Mouse (Mus musculus) megakaryocyte, adult 5-6 weeks (primary cell): ENCODE data around the gene Lrrc3. TPM values are rescaled to one million over a fixed set of nuclear protein-coding genes. Genes with fewer than 3 reads are reported as not detected.

Experiments used
- ATAC-seq: 2 replicates; pipeline ENCODE4 v1.8.0; 2016; ENCODE audit warnings: mild to moderate bottlenecking, inconsistent platforms; ENCODE audit not compliant: poor library complexity, severe bottlenecking
- total RNA-seq, 2 experiments: library from RNA; stranded (forward) in 1 of 2; stranded (reverse) in 1 of 2; fragments of 153-499, 151-499 nt in 1 of 2; fragments of 221-1000, 200-1000 nt in 1 of 2; gene quantifications; 2 replicates each; pipeline versions ENCODE4 v1.2.3 to v1.2.4; 2015 to 2017

The Lrrc3 gene
- total RNA-seq, 2 experiments from 2014 or later, result 0.07 TPM; not detected in 1

DNA sequence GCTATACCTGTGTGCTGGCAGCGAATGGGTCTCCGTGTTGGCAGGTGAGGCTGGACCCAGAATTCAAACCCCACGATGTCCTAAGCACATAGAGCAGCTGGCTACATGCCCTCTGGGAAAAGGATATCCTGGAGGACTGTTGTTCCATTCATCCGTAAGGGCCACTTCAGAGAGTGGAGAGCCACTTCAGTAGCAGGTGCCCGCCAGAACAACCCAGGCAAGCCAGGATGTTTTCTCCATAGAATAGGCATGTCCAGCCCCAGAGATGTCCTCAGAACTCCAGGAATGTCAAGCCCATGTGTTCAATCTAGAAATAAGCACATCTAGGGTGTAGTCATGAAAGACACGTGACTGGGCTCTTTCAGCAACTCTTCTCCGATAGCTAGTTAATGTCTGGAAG lies 32.7 kb downstream of the Lrrc3 start:
- ATAC-seq, result no peak

GRCm38 (mm10) chr10:77867546-77867945 lies 34.8 kb downstream of the Lrrc3 start:
- ATAC-seq, result no peak

- 0 out of 2 replicates have a peak, but pooled peaks have one; percentile 5 for ATAC-seq
Measured at GRCm38 (mm10) chr10:77864762-77865143, 37.6 kb downstream of the Lrrc3 start.

DNA sequence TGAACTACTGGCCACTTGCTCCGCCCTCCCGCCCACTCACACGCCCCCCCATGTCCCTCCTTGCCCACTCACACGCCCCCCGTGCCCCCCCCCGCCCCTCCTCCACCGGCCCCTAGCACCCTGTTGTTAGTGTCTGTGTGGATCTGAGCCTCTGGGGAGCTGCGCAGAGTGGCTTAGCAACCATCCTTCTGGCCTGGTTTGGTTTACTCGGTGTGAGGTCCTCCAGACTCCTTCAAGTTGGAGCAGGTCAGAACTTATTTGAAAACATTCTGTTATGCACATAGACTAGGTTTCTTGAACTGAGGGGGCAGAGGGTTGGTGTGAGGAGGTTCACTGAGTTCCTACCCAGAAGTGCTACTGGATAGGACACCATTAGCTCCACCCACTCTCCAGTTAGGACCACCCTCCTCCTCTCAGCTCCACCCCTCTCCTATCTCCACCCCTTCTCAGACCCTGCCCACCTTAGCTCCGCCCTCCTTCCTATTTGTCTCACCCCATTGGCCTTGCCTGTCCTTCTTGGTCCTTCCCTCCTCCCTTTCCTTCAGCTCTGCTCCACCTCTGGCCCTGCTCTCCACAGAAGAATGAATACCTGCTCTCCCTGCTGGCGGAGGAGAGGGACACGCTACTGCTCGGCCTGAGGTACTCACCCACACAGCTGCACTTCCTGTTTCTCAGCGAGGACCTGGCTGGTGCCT lies 38.1 kb downstream of the Lrrc3 start:
- ATAC-seq, result peak; percentile 82

- no peak for ATAC-seq
Measured at GRCm38 (mm10) chr10:77861675-77862074, 40.7 kb downstream of the Lrrc3 start, which contains the start of gene Gm3285. Gene Gm3285 (plus strand): TSS chr10:77861975.

GRCm38 (mm10) chr10:77852559-77852958 lies 49.8 kb downstream of the Lrrc3 start, which contains the start of gene Gm10318:
Gene Gm10318 (plus strand): TSS chr10:77852859.
- no peak for ATAC-seq

Other genes with a start within 250 kb of the Lrrc3 start
- not detected in 2 replicates for gene Tspear, start 216.0 kb downstream of the Lrrc3 start, total RNA-seq (2015)
- gene Tspear, start 216.0 kb downstream of the Lrrc3 start, total RNA-seq (2017), result not detected in 2 replicates
- gene Gm19402, start 211.8 kb downstream of the Lrrc3 start, total RNA-seq (2015), result not detected in 2 replicates
- not detected in 2 replicates for gene Gm19402, start 211.8 kb downstream of the Lrrc3 start, total RNA-seq (2017)
- not detected in 2 replicates for gene Gm9508, start 205.3 kb downstream of the Lrrc3 start, total RNA-seq (2015)
- gene Gm9508, start 205.3 kb downstream of the Lrrc3 start, total RNA-seq (2017), result not detected in 2 replicates
- not detected in 2 replicates for gene Gm10272, start 195.9 kb downstream of the Lrrc3 start, total RNA-seq (2015)
- not detected in 2 replicates for gene Gm10272, start 195.9 kb downstream of the Lrrc3 start, total RNA-seq (2017)
- not detected in 2 replicates for gene Gm10024, start 191.1 kb downstream of the Lrrc3 start, total RNA-seq (2015)
- not detected in 2 replicates for gene Gm10024, start 191.1 kb downstream of the Lrrc3 start, total RNA-seq (2017)
- gene Gm10142, start 186.7 kb downstream of the Lrrc3 start, total RNA-seq (2015), result not detected in 2 replicates
- not detected in 2 replicates for gene Gm10142, start 186.7 kb downstream of the Lrrc3 start, total RNA-seq (2017)
- not detected in 2 replicates for gene Krtap12-1, start 181.9 kb downstream of the Lrrc3 start, total RNA-seq (2015)
- not detected in 2 replicates for gene Krtap12-1, start 181.9 kb downstream of the Lrrc3 start, total RNA-seq (2017)
- not detected in 2 replicates for gene Gm10100, start 176.1 kb downstream of the Lrrc3 start, total RNA-seq (2015)
- gene Gm10100, start 176.1 kb downstream of the Lrrc3 start, total RNA-seq (2017), result not detected in 2 replicates
- not detected in 2 replicates for gene Gm18596, start 159.9 kb downstream of the Lrrc3 start, total RNA-seq (2015)
- not detected in 2 replicates for gene Gm18596, start 159.9 kb downstream of the Lrrc3 start, total RNA-seq (2017)
- gene Gm9736, start 151.2 kb downstream of the Lrrc3 start, total RNA-seq (2015), result not detected in 2 replicates
- gene Gm9736, start 151.2 kb downstream of the Lrrc3 start, total RNA-seq (2017), result not detected in 2 replicates
- gene Gm3233, start 142.9 kb downstream of the Lrrc3 start, total RNA-seq (2015), result not detected in 2 replicates
- gene Gm3233, start 142.9 kb downstream of the Lrrc3 start, total RNA-seq (2017), result not detected in 2 replicates
- gene Gm3238, start 131.2 kb downstream of the Lrrc3 start, total RNA-seq (2015), result not detected in 2 replicates
- not detected in 2 replicates for gene Gm3238, start 131.2 kb downstream of the Lrrc3 start, total RNA-seq (2017)
- not detected in 2 replicates for gene Gm7138, start 125.6 kb downstream of the Lrrc3 start, total RNA-seq (2015)
- not detected in 2 replicates for gene Gm7138, start 125.6 kb downstream of the Lrrc3 start, total RNA-seq (2017)
- not detected in 2 replicates for gene Gm3250, start 120.0 kb downstream of the Lrrc3 start, total RNA-seq (2015)
- gene Gm3250, start 120.0 kb downstream of the Lrrc3 start, total RNA-seq (2017), result not detected in 2 replicates
- gene Gm7137, start 114.3 kb downstream of the Lrrc3 start, total RNA-seq (2015), result not detected in 2 replicates
- not detected in 2 replicates for gene Gm7137, start 114.3 kb downstream of the Lrrc3 start, total RNA-seq (2017)
- not detected in 2 replicates for gene Gm9639, start 107.5 kb downstream of the Lrrc3 start, total RNA-seq (2015)
- not detected in 2 replicates for gene Gm9639, start 107.5 kb downstream of the Lrrc3 start, total RNA-seq (2017)
- not detected in 2 replicates for gene Gm19668, start 103.4 kb downstream of the Lrrc3 start, total RNA-seq (2015)
- gene Gm19668, start 103.4 kb downstream of the Lrrc3 start, total RNA-seq (2017), result not detected in 2 replicates
- not detected in 2 replicates for gene Gm9507, start 90.7 kb downstream of the Lrrc3 start, total RNA-seq (2015)
- gene Gm9507, start 90.7 kb downstream of the Lrrc3 start, total RNA-seq (2017), result not detected in 2 replicates
- gene Gm2696, start 87.9 kb downstream of the Lrrc3 start, total RNA-seq (2015), result not detected in 2 replicates
- gene Gm2696, start 87.9 kb downstream of the Lrrc3 start, total RNA-seq (2017), result not detected in 2 replicates
- not detected in 2 replicates for gene Krtap10-4, start 75.4 kb downstream of the Lrrc3 start, total RNA-seq (2015)
- gene Krtap10-4, start 75.4 kb downstream of the Lrrc3 start, total RNA-seq (2017), result not detected in 2 replicates
- not detected in 2 replicates for gene Krtap10-10, start 66.6 kb downstream of the Lrrc3 start, total RNA-seq (2015)
- gene Krtap10-10, start 66.6 kb downstream of the Lrrc3 start, total RNA-seq (2017), result not detected in 2 replicates
- not detected in 2 replicates for gene Gm36176, start 55.7 kb downstream of the Lrrc3 start, total RNA-seq (2015)
- gene Gm36176, start 55.7 kb downstream of the Lrrc3 start, total RNA-seq (2017), result not detected in 2 replicates
- gene Gm10318, start 49.7 kb downstream of the Lrrc3 start, total RNA-seq (2015), result not detected in 2 replicates
- gene Gm10318, start 49.7 kb downstream of the Lrrc3 start, total RNA-seq (2017), result not detected in 2 replicates
- not detected in 2 replicates for gene Gm3285, start 40.6 kb downstream of the Lrrc3 start, total RNA-seq (2015)
- not detected in 2 replicates for gene Gm3285, start 40.6 kb downstream of the Lrrc3 start, total RNA-seq (2017)
- 15.2 and 20.7 TPM in 2 replicates for gene Trpm2, start 68.0 kb upstream of the Lrrc3 start, total RNA-seq (2015)
- gene Trpm2, start 68.0 kb upstream of the Lrrc3 start, total RNA-seq (2017), result 33.5 and 35.8 TPM in 2 replicates
- gene 1810043G02Rik, start 76.0 kb upstream of the Lrrc3 start, total RNA-seq (2015), result 9.1 and 12.3 TPM in 2 replicates
- gene 1810043G02Rik, start 76.0 kb upstream of the Lrrc3 start, total RNA-seq (2017), result 12.2 and 15.8 TPM in 2 replicates
- gene Pfkl, start 107.5 kb upstream of the Lrrc3 start, total RNA-seq (2015), result 6.9 and 7.0 TPM in 2 replicates
- 13.6 and 16.9 TPM in 2 replicates for gene Pfkl, start 107.5 kb upstream of the Lrrc3 start, total RNA-seq (2017)
- gene Dnmt3l, start 139.4 kb upstream of the Lrrc3 start, total RNA-seq (2015), result 2.5 TPM in 1 of 2 replicates, not detected in the other
- gene Dnmt3l, start 139.4 kb upstream of the Lrrc3 start, total RNA-seq (2017), result 0.37 TPM in 1 of 2 replicates, not detected in the other
- gene Aire, start 141.1 kb upstream of the Lrrc3 start, total RNA-seq (2015), result not detected in 2 replicates
- gene Aire, start 141.1 kb upstream of the Lrrc3 start, total RNA-seq (2017), result not detected in 2 replicates
- gene Icosl, start 166.8 kb upstream of the Lrrc3 start, total RNA-seq (2015), result 29.3 and 34.3 TPM in 2 replicates
- 20.8 and 24.4 TPM in 2 replicates for gene Icosl, start 166.8 kb upstream of the Lrrc3 start, total RNA-seq (2017)